Mouse (Mus musculus): ENCODE data around the gene Atp5l.

The Atp5l gene

DNA sequence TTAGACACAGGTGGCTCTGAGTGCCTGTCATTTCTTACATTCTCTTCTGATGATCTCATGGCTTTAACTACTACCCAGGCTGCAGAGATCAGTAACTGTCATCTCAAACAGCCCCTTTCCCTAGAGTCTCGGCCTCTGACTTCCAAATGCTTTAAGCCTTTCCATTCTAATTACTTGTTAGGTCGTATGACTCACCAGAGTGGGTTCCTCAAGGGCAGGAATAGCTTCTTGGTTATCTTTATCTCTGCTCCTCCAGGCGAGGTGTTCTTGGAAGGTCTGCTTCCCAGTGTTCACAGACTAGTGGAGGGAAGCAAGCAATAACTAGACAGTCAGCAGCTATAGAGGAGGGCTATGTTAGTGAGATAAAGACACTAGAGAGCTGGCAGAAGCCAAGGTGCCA lies 27.9 kb downstream of the Atp5l start:
- DNase-seq (ENCODE audit: low read depth), result no peak

DNA sequence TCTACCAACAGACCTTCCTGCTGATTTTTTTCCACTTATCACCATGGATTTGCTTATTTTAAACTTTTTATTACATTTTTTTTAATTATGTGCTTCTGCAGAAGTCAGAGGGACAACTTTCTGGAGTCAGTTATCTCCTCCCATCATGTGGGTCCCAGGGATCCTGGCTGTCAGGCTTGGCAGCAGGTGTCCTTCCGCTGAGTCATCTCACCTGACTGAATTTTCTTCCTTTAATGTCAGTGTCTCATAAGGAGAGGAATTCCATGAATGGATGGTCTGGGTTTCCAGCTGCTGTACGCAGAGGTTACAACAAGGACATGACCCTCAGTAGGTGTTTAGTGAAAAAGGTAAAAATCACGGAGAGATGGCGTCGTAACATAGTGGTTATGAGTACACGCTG lies 29.3 kb downstream of the Atp5l start:
- no peak for DNase-seq (ENCODE audit: low read depth)

- DNase-seq (ENCODE audit: low read depth), result no peak
These were observed 30.4 kb downstream of the Atp5l start for GRCm38 (mm10) chr9:44890122-44890521.

- no peak for DNase-seq (ENCODE audit: low read depth)
These were observed 32.4 kb downstream of the Atp5l start for GRCm38 (mm10) chr9:44888114-44888624.

- peak; percentile 51 for DNase-seq (ENCODE audit: low read depth)
These were observed 37.5 kb downstream of the Atp5l start for GRCm38 (mm10) chr9:44882981-44883569.

DNA sequence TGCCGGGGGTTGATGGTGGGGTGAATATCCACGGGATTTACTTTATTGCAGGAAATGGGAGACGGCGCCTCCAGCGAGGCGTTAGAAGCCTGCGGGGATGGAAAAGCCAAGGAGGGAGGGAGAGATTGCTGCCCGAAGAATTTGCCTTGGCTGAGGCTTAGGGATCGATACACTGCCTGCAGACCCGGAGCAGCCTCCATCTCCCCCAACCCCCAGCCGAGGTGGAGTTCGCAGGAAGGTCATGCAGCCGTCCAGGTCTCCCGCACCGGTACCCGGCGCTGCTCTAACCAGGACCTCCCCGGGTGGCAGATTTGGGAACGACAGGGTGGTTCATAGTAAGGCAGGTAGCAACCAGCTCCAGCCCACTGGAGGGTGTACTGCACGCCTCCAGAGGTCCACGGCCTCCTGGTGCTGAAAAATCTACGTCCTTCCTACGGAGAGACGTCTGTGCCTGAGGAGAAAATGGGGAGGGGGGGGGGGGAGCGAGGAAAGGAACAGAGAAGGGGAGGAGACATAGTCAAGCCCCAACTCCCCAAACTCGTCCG lies 38.0 kb downstream of the Atp5l start:
- DNase-seq (ENCODE audit: low read depth), result peak; percentile 64

DNA sequence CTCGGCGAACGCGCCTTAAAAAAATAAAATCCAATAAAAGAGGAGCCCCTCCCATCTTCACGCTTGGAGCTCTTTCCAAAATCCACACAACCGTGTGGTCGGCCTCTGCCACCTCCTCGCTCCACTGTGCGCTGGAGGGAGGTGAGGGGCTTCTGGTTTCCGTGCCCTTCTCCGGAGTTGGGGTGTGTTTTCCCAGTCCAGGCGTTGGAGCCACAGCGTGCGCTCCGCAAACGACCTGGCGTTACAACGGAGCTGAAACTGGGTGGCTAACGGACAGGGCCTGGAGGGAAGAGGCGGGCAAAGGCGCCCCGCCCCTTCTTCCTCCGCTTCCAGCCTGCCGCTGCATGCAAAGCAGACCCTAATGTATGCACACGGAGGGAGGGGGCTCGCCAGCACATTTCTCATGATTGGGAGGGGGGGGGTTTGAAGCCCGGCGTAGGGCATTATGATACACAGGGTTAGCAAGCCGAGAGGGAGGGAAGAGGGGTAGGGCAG lies 38.6 kb downstream of the Atp5l start:
- peak; percentile 76 for DNase-seq (ENCODE audit: low read depth)

DNA sequence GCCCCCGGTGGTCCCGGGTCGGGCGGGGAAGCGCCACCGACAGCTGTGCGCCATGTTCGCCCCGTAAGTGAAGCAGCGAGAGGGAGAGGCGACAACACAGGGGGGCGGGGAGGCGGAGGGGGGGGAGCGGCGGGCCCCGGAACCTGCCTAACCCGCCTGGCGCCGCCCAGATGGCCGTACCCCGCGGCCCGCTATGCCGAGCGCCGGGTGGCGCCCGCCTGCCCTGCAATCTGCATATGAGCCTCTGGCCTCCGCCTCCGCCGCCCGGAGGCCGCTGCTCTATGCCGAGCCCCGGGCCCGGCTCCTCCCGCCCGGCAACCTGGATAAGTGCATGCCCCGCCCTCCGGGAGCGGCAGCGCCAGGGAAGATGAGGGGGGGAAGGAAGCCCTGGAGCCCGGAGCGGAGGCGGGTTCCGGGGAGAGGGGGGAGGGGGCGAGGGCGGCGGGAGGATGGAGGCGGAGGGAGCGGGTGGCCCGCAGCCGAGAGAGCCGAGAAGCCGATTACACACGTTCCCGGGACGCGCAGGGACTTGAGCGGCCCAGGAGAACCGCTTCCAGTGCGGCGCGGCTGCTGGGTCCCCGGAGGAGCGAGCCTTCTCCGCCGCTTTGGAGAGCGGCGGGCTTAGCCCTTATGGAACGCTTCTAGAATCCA lies 39.2 kb downstream of the Atp5l start, which contains the start of gene Kmt2a:
Gene Kmt2a, minus strand, starts transcription at position 76 of the 651 bp plus-strand sequence.
- DNase-seq (ENCODE audit: low read depth), result peak; percentile 97

GRCm38 (mm10) chr9:44880309-44881081 lies 40.0 kb downstream of the Atp5l start:
- DNase-seq (ENCODE audit: low read depth), result peak; percentile 33

- peak; percentile 25 for DNase-seq (ENCODE audit: low read depth)
These were observed 40.8 kb downstream of the Atp5l start for GRCm38 (mm10) chr9:44879694-44880271.

- no peak for DNase-seq (ENCODE audit: low read depth)
These were observed 41.6 kb downstream of the Atp5l start for GRCm38 (mm10) chr9:44878776-44879500.

DNA sequence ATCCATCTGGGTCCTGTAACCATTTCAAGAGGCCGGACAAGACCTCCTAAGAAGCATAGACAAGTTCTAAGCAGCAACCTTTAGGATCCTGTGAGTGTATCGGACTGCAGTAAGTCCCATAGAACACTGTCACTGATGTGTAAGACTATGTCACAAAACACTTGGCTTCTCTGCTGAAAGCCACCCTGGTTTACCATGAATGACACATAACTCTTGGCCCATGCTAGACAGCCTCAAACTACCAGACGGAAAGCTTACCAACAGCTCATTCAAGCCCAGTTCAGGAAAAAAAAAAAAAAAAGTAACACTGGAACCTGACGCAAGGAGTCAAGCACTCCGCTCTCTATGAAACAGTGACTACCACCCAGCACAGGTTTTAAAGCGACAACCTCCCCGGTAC lies 42.9 kb downstream of the Atp5l start:
- no peak for DNase-seq (ENCODE audit: low read depth)

- DNase-seq (ENCODE audit: low read depth), result no peak
These were observed 45.1 kb downstream of the Atp5l start for GRCm38 (mm10) chr9:44875476-44875875.

GRCm38 (mm10) chr9:44874198-44874597 lies 46.3 kb downstream of the Atp5l start:
- DNase-seq (ENCODE audit: low read depth), result no peak

- DNase-seq (ENCODE audit: low read depth), result no peak
These were observed 46.9 kb downstream of the Atp5l start for GRCm38 (mm10) chr9:44873665-44874064.

DNA sequence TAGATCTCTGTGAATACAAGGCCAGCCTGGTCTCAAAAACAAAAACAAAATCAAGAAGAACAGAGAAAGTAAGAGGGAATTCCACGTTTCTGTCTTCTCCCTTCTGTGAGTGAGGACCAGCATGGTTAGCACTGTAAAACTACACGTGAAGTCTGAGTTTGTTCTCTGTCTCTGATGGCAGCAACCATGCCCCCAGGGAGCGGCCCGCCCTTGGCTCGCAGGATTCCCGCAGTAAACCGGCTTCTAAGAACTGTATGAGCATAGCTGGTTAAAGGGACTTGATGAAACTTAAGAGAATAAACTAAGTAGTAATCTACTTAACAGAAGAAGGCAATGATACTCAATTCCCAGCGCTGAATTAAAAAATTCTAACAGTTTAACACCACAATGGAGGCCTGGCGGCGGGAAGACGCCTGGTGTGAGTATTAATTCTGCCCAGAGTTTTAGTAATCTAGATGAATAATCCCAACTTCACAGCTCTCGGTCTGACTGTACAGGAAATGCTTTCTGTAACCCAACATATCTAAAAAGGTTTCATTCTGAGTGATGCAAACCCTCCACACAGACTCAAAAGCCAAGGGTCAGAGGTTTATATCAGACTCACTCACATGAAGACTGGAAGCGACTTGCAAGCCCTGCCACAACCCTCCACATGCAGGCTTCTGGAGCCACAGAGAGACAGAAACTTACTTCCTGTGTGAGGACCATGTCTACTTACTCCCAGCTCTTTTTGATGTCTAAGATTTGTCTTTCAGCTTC lies 52.0 kb downstream of the Atp5l start:
- no peak for DNase-seq (ENCODE audit: low read depth)

DNA sequence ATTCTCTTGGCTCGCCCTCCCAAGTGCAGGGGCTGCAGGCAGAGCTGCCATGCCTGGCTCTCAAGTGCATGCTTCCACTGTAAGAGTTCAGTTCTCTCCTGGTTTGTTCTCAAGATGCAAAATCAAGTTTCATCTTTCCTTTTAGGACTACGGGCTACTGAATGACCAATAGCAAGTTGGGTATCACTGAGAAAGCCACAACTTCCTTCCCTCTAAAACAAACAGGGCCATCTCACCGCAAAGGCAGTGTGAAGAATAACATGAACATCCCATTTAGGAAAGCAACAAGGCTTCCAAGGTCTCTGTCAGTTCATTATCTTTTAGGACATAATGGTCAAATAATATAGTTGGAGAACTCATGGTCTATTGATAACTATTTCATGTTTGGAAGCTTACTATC lies 52.9 kb downstream of the Atp5l start:
- no peak for DNase-seq (ENCODE audit: low read depth)

DNA sequence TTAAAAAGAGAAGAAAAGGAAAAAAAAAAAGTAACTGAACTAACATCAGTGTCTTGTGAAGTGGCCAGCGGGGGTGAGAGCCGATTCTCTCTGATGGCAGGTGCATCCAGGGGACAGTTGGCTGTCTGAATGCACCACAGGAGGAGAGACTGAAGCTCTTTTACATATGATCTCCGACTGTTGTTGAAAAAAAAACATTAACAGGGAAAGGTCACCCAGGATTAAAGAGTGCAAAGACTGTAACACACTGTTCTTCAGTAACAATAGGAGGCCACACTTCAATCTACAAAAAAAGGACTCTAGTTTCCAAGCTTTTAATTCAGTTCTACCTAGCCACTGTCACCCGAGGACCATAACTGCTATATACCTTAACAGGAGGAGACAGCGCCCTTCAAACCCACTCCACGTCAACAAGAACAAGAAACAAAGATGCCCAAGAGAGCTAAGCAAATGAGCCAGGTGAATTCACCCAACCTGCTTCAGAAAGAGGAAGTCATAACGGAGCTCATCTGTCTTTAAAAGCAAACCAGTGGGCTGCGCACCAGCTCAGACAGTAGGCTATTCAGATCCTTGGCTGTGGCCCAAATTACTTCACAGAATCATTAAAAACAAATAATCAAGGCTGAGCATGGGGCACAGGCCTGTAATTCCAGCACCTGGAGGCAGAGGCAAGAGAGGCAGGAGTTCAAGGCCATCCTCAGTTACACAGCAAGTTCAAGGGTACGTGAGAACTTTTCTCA lies 53.9 kb downstream of the Atp5l start:
- no peak for DNase-seq (ENCODE audit: low read depth)

All from NIH3T3 (cell line).